Mouse (Mus musculus) kidney, embryonic 15.5 days (tissue): ENCODE data around the gene Rara. TPM values are rescaled to one million over a fixed set of nuclear protein-coding genes. Genes with fewer than 3 reads are reported as not detected.

Experiments used
- ATAC-seq: fragments of 200-750 bp; cut with Nextera tagmentation; replicated peaks from 2 replicates; pipeline ENCODE4 v1.8.0; 2017; ENCODE audit warnings: moderate TSS enrichment; ENCODE audit not compliant: low FRiP score
- H3K27ac ChIP-seq: fragments of 300-500 bp; sonication (generic); 2 replicates; pipeline ENCODE4 v1.5.1; 2015; ENCODE audit warnings: mild to moderate bottlenecking, inconsistent platforms
- H3K27me3 ChIP-seq: fragments of 300-500 bp; sonication (generic); 2 replicates; pipeline ENCODE4 v1.6.1; 2015; ENCODE audit warnings: inconsistent platforms
- H3K36me3 ChIP-seq: fragments of 300-500 bp; sonication (generic); 2 replicates; pipeline ENCODE4 v1.6.1; 2015; ENCODE audit warnings: inconsistent platforms
- H3K4me1 ChIP-seq: fragments of 300-500 bp; sonication (generic); 2 replicates; pipeline ENCODE4 v1.6.1; 2015; ENCODE audit warnings: inconsistent platforms
- H3K4me2 ChIP-seq: fragments of 300-500 bp; sonication (generic); 2 replicates; pipeline ENCODE4 v1.6.1; 2015; ENCODE audit warnings: moderate library complexity, mild to moderate bottlenecking, inconsistent platforms
- H3K4me3 ChIP-seq: fragments of 300-500 bp; sonication (generic); replicated peaks from 2 replicates; pipeline ENCODE4 v1.5.1; 2015; ENCODE audit warnings: mild to moderate bottlenecking, inconsistent platforms
- H3K9ac ChIP-seq: fragments of 300-500 bp; sonication (generic); 2 replicates; pipeline ENCODE4 v1.6.1; 2015; ENCODE audit warnings: mild to moderate bottlenecking, inconsistent platforms
- H3K9me3 ChIP-seq: fragments of 300-500 bp; sonication (generic); replicated peaks from 2 replicates; pipeline ENCODE4 v1.6.1; 2016; ENCODE audit warnings: inconsistent platforms
- WGBS: fragments of 180-500 bp; shearing (Covaris S2); methylation state at CpG from one replicate; pipeline ENCODE4 v1.1.7; 2015; ENCODE audit warnings: mixed read lengths; 5-methylcytosine and 5-hydroxymethylcytosine counted together
- polyA plus RNA-seq: library from polyadenylated mRNA; unstranded; fragments of >200 nt; fragmentation: Nextera tagmentation; extraction: Ambion mirVana; gene quantifications from 2 replicates; pipeline ENCODE4 v1.2.1, GENCODE M21; 2015

Rara gene
- polyA plus RNA-seq, 1 experiment from 2014 or later: 32.1 TPM

DNA sequence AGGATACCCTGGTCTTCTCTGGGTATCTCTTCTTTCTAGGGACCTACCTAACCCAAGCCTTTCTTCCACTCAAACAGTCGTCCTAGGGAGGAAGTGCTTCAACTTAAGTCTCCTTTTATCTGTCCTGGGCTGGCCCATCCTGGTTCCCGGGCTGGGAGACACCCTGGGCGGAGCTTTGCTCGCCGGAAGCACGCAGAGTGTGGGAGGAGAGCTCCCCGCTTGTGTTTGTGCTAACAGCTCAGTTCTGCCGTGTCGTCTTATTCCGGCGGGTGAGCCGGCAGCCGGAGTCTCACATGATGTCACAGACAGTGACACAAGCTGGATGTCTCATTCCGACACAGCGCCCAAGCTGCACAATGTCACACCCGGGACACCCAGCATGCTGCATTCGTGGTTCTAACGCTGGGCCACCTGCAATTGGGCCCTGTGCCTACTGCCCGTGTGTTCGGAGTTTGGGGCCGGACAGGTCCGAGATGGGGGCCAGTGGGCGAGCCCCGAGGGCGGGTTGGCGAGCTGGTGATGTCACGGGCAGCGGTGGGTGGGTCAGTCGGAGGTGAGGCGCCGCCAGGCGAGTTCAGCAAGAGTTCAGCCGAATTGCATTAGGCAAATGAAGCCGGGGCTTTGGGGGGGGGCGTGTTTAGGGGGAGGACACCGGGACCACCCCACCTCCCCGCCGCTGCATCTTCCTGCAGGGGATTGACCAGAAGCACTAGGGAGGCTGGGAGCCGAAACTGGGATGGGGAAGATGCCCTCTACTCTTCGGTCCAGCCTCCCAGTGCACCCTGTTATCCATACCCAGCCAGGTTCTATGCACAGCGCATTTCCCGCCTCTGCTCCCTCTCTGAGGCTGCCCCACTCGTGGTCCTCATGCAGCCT lies 32.1 kb downstream of the Rara start:
- H3K4me1 ChIP-seq: peaks cover 79% of the 10 kb centered on the region

DNA sequence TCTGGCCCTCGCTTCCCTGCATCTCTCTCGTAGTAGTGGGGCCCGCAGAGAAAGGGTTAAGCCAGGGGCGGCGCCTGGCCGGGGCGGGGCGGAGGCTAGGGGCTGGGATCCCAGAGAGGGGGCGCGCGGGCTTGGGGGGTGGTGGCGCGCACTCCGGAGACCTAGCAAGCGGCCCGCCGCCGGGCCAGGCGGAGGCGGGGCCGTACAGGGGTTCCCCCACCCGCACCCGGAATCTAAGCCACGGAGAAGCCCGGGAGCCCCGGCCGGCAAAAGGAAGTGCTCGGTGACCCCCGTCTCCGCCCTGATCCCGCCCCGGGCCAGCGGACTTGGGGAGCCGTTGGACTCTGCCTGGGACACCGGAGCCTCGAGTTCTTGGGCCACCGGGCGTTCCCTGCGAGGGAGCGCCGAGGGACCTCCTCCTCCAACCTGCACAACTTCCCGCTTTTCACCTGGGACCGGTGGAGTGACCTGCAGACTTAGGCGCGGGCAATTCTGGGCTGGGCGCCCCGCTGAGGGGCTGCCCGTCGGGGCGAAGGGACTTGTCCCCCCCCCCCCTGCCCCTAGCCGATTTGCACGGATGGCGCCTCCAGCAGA lies 32.8 kb downstream of the Rara start:
- Histone ChIP-seq H3K9me3 (no peaks in the 10 kb centered on the region), H3K4me3 (peak overlapping the region; percentile 68), H3K4me2 (peak overlapping the region; percentile 97), H3K4me1 (peaks cover 79% of the 10 kb centered on the region), H3K36me3 (peaks cover 16% of the 10 kb centered on the region), H3K27me3 (no peaks in the 10 kb centered on the region), H3K27ac (peak overlapping the region; percentile 89), H3K9ac (peak overlapping the region; percentile 59)
- under 1% methylated on average over 51 of the region's 53 CpGs for WGBS
- ATAC-seq: peak; percentile 16

More for the DNA sequence above, 32.1 kb downstream of the Rara start:
- peak; percentile 27 for ATAC-seq
- Histone ChIP-seq H3K9me3 (no peaks in the 10 kb centered on the region), H3K36me3 (peaks cover 16% of the 10 kb centered on the region), H3K27ac (peak overlapping the region; percentile 89), H3K27me3 (no peaks in the 10 kb centered on the region), H3K4me3 (peak overlapping the region; percentile 68), H3K4me2 (peak overlapping the region; percentile 97), H3K9ac (peak overlapping the region; percentile 59)
- under 1% methylated on average over 39 of the region's 43 CpGs for WGBS

DNA sequence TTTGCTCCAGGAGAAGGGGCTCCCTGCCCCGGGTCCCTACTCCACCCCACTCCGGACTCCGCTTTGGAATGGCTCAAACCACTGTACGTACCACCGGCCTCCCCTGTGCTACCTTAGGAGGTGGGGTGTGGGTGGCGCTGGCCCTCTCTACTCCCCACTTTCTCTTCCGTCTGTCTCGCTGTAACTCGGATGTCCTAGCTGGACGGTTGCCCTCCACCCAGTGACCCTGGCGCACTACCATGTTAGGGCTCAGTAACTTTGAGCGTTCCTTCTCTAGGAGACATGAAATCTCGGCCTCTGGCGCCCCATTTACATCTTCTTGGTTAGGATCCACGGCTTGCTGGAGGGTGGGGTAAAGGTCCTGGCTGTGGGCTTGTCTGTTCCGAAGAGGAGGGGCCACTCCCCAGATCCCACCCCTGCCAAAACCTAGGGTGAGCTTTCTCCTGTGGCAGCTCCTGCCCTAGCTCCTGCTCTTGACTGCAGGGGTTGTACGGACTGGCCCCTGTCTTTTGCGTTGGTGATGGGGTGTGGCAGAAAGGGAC lies 33.5 kb downstream of the Rara start:
- peaks cover 80% of the 10 kb centered on the region for H3K4me1 ChIP-seq
- WGBS: 2% methylated on average over 18 of the region's 18 CpGs
- peak overlapping the region; percentile 89 for H3K27ac ChIP-seq
- no peaks in the 10 kb centered on the region for H3K27me3 ChIP-seq
- H3K36me3 ChIP-seq: peaks cover 16% of the 10 kb centered on the region
- H3K9me3 ChIP-seq: no peaks in the 10 kb centered on the region
- H3K9ac ChIP-seq: peak overlapping the region; percentile 59
- H3K4me2 ChIP-seq: peak overlapping the region; percentile 97
- H3K4me3 ChIP-seq: peak overlapping the region; percentile 68
- ATAC-seq: no peak

DNA sequence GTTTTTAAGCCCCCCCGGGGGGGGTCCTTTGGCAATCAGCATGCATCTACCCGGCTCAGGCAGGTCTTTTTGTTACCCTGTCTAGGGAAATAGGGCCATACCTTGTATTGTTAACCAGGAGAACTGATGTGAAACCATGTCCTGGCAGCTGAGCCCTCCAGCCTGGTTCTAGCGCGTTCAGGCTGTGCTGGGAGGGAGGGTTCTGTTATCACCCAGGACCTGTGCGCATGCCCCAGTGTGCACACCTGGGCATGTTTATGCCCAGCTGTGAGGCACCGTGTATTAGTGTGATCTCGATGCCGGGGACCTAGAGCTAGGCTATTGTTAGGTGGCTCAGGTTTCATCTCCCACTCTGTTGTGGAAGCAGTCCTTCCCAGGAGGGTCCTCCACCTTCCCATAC lies 34.1 kb downstream of the Rara start:
- ATAC-seq: no peak
- 8% methylated on average over 8 of the region's 8 CpGs for WGBS
- no peaks in the 10 kb centered on the region for H3K9me3 ChIP-seq
- peaks cover 82% of the 10 kb centered on the region for H3K4me1 ChIP-seq
- peaks cover 13% of the 10 kb centered on the region for H3K36me3 ChIP-seq
- peak overlapping the region; percentile 97 for H3K4me2 ChIP-seq
- H3K9ac ChIP-seq: peak overlapping the region; percentile 59
- peak overlapping the region; percentile 68 for H3K4me3 ChIP-seq
- no peaks in the 10 kb centered on the region for H3K27me3 ChIP-seq
- peak overlapping the region; percentile 89 for H3K27ac ChIP-seq

DNA sequence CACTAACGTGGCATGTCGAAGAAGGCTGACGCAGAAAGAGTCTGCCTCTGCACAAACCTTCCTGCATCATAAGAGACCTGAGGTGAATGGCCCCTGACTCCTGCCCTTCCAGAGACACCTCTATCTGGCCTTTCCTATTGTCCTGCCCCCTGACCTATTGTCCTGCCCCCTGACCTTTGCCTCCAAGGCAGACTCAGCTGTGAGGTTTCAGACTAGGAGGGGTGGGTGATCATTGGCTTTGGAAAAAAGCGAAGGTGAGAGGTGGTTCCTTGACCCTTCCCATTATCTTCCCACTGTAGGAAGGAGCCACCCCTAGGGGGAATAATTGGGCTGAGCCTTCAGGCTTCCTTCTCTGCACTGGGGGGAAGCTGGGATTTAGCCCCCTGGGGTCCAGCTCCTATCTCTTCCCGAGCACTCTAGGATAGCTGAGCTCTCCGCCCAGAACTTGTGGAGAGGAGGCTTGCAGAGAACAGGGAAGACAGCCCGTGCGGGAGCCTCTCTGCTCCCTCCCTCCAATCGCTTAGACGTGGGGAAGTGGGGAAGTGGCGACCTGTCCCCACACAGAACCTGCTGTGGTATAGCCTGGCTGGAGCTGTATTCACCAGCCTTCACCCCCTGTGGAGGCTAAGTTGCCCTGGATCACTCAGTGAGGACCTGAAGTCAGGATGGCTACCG lies 34.9 kb downstream of the Rara start:
- no peak for ATAC-seq
- Histone ChIP-seq H3K4me1 (peaks cover 90% of the 10 kb centered on the region), H3K9ac (peak overlapping the region; percentile 33), H3K4me3 (peak overlapping the region; percentile 68), H3K36me3 (peaks cover 14% of the 10 kb centered on the region), H3K4me2 (peak overlapping the region; percentile 97), H3K27ac (peak overlapping the region; percentile 89), H3K27me3 (no peaks in the 10 kb centered on the region), H3K9me3 (no peaks in the 10 kb centered on the region)
- WGBS: 17% methylated on average over 12 of the region's 12 CpGs

DNA sequence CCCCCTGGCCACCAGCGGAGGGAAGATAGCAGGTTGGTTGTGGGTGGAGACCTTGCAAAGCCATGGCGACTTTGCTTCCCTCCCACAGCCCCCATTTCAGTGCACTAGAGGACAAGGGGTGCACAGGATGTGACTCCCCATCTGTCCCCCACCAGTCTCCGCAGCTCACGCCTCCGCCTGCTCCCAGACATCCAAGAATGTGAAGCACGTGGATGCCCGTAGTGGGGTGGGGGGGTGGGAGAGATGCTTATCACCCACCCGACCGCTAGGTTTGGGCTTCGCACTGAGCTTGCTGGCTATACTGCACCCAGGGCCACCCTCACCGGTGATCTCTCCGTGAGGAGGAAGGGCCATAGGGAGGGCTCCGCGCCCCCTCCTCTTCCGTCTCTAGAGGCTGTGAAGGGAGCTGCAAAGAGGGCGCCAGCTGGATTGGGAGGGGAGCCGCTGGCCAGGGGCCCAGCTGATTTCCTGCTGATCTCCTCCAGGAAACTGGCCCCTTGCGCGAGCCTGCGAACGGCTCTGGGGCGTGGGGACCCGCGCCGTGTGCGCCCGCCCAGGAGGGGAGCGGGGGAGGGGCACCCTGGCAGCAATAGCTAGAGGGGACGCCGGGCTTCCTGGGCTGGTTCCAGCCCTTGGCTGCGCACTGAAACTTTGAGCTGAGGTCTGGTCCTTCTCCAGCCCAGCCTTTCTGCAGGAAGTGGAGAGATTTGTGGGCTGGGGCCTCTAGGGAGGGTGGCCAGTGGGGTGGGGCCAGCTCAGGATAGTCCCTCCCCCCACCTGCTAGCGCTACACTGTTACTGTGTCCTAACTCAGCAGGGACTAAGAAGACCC lies 35.8 kb downstream of the Rara start:
- under 1% methylated on average over 32 of the region's 32 CpGs for WGBS
- Histone ChIP-seq H3K4me3 (peak overlapping the region; percentile 68), H3K36me3 (peaks cover 19% of the 10 kb centered on the region), H3K4me1 (peaks cover 98% of the 10 kb centered on the region), H3K9me3 (no peaks in the 10 kb centered on the region), H3K4me2 (peak overlapping the region; percentile 97), H3K27me3 (no peaks in the 10 kb centered on the region), H3K27ac (peak overlapping the region; percentile 89), H3K9ac (peak overlapping the region; percentile 33)
- peak; percentile 83 for ATAC-seq

DNA sequence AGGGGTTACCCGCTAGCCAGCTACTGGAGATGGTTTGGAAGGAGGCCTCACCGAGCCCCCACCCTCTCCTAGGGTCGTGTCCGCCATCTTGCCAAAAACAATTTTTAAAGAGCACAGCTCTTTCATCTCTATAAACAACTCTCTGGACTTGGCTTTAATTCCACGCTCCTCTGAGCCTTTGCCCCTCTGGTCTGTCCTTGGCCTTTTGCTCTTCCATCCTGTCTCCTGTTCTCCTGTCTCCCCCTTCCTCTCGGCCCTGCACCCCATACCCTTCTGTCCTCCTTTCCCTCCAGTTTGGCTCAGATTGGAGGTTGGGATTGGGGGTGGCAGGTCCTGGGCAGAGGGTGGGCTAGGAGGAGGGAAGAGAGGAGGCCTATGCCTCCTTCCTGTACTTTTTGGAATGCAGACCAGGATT lies 36.6 kb downstream of the Rara start:
- peak overlapping the region; percentile 97 for H3K4me2 ChIP-seq
- peaks cover 100% of the 10 kb centered on the region for H3K4me1 ChIP-seq
- H3K27ac ChIP-seq: peak overlapping the region; percentile 89
- ATAC-seq: no peak
- H3K36me3 ChIP-seq: peaks cover 23% of the 10 kb centered on the region
- no peaks in the 10 kb centered on the region for H3K27me3 ChIP-seq
- H3K4me3 ChIP-seq: peak overlapping the region; percentile 68
- H3K9me3 ChIP-seq: no peaks in the 10 kb centered on the region
- WGBS: 12% methylated on average over 6 of the region's 6 CpGs
- H3K9ac ChIP-seq: peak overlapping the region; percentile 45; the same call in 1 of the 2 replicates

DNA sequence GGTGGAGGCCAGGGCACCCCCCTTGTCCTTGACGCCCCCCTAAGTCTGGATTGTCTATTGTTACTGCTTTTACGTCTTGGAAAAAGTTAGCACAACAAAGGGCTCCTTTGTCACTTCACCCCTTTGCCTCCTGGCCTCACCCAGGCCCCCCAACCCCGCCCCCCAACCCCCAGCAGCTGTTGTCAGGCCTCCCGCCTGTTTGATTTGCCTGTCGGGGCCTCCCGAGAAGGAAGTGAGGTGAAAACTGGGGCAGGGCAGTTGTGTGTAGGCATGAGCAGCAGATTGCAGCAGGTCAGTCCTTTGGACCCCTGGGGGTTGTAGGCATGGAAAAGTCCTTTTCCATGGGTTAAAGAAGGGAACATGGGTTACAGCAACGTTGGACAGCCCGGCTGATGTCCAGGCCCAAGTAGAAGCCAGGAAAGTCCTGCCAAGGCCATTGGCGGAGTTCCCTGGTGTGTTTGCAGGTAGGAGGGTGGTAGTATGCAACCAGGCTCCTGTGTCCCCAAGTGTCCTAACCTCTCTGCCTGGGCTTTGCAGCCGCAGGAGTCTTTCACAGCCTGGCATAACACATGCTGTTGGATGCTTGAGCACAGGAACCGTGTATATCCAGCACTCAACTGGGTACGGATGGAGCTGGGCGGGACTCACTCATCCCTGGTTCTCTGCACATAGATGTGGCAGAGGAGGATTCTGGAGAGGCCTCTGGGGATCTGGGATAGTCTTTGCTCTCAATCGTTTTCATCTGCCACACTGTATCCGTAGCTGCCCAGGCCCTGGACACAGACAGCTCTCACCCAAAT lies 37.2 kb downstream of the Rara start:
- Histone ChIP-seq H3K4me2 (peak overlapping the region; percentile 97), H3K27me3 (no peaks in the 10 kb centered on the region), H3K36me3 (peaks cover 27% of the 10 kb centered on the region), H3K4me3 (peak overlapping the region; percentile 68), H3K27ac (peak overlapping the region; percentile 89), H3K4me1 (peaks cover 100% of the 10 kb centered on the region), H3K9me3 (no peaks in the 10 kb centered on the region), H3K9ac (peak overlapping the region; percentile 45; the same call in 1 of the 2 replicates)
- no peak for ATAC-seq
- 26% methylated on average over 15 of the region's 15 CpGs for WGBS

DNA sequence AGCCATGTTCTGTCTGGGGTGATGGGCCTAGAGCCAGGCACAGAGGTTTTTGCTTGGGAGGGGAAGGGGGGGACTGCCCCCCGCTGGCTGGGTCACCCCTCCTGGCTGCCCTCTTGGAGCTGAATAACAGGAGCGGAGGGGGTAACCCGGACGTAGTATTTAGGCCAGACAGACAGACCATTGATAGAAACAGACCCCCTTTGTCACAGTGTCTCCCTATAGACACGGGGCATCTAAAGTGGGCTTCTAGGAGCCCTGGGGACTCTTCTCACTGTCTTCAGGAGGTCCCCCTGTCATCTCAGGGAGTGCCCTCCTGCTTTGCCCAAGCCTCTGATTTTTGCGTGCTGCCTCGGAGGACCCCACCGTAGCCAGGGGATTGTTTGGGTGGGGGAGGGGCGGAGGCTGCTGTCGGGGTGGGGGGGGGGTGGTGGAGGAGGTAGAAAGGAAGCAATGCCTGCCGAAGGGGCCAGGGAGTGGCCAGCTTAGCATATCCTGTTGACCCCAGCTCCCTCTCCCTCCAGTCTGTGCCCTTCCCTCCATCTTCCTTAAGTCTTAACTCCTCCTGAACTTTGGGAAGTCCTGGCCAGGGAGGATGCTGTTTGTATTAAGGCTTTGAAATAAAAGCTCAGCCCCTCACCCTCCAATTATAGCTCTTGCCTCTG lies 37.9 kb downstream of the Rara start:
- Histone ChIP-seq H3K4me1 (peaks cover 100% of the 10 kb centered on the region), H3K27ac (peak overlapping the region; percentile 89), H3K27me3 (no peaks in the 10 kb centered on the region), H3K9me3 (no peaks in the 10 kb centered on the region), H3K9ac (peak overlapping the region; percentile 45; the same call in 1 of the 2 replicates), H3K4me2 (peak overlapping the region; percentile 97), H3K36me3 (peaks cover 35% of the 10 kb centered on the region), H3K4me3 (peak overlapping the region; percentile 68)
- WGBS: 13% methylated on average over 11 of the region's 11 CpGs
- ATAC-seq: no peak

DNA sequence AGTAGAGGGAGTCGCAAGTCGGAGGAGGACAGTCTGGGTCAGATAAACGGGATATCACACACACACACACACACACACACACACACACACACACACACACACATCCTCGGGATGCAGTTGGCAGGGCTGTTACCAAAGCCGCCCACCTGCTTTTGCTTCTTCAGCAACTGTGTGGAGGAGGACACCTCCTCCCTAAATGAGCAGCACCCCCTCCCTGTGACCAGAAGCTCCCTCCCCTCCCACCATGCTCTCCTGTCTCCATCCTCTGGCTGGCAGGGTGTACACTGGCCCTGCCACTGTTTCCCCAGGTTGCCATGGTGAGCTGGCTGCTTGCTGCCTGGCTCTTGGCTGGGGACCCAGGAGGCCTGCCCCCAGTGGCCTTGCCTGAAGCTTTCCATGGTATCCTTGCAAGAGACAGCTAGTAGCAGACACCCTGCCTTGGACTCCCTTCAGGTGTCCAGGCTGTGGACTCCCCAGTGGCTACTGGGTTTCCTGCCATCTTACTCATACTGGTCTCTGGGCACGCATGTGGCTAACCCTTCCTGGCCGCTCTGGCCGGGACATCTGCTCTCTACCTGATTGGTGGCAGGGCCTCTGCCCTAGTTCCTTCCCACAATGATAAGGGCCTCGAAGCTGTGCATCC lies 39.0 kb downstream of the Rara start:
- 0 out of 2 replicates have a peak, but pooled peaks have one; percentile 13 for ATAC-seq
- no peaks in the 10 kb centered on the region for H3K27me3 ChIP-seq
- peak overlapping the region; percentile 89 for H3K27ac ChIP-seq
- H3K9me3 ChIP-seq: no peaks in the 10 kb centered on the region
- WGBS: 31% methylated on average over 9 of the region's 9 CpGs
- peak overlapping the region; percentile 97 for H3K4me2 ChIP-seq
- no peak overlapping the region for H3K9ac ChIP-seq
- no peak overlapping the region for H3K4me3 ChIP-seq
- H3K4me1 ChIP-seq: peaks cover 100% of the 10 kb centered on the region
- H3K36me3 ChIP-seq: peaks cover 45% of the 10 kb centered on the region
